Mouse (Mus musculus): ENCODE results near the gene Tgm2.

- no peak for TF ChIP-seq POLR2A (IDR thresholded peaks at IDR 0.05; ENCODE audit: borderline replicate concordance, extremely low read depth, low read depth, low read length)
- no peak for TF ChIP-seq CTCF (IDR thresholded peaks at IDR 0.05; ENCODE audit: insufficient read depth, low read length)
Observed at GRCm38 (mm10) chr2:158141690-158142440, 4.4 kb downstream of the Tgm2 start.

All from lung, adult 2 months (tissue).